Mouse (Mus musculus) spleen, postnatal 4 days (tissue): ENCODE data around the gene Npb.

Experiments used
- DNase-seq, 2 experiments: peaks; one replicate each; pipeline ENCODE4 v3.0.0; 2022; ENCODE audit warnings: low spot score in 2 of 2

Npb gene

DNA sequence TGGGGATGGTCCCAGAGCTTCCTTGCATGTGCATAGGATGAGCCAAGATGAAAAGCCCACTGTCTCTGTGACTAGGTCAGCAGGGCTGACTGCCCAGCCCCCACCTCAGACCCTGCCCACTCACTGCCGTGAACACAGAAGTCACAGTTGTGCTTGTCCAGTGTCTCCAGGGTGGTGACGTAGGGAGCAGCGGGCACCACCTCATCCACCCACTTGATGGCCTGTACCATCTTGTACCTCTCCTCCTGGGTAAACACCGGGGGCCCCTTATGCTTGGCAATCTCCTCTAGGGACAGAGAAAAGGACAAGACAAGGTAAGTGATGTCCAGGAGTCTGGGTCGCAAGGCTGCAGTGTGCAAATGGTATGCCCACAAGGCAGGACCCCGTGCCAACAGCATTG is 6.9 kb downstream of the Npb start:
- DNase-seq, result no peak

DNA sequence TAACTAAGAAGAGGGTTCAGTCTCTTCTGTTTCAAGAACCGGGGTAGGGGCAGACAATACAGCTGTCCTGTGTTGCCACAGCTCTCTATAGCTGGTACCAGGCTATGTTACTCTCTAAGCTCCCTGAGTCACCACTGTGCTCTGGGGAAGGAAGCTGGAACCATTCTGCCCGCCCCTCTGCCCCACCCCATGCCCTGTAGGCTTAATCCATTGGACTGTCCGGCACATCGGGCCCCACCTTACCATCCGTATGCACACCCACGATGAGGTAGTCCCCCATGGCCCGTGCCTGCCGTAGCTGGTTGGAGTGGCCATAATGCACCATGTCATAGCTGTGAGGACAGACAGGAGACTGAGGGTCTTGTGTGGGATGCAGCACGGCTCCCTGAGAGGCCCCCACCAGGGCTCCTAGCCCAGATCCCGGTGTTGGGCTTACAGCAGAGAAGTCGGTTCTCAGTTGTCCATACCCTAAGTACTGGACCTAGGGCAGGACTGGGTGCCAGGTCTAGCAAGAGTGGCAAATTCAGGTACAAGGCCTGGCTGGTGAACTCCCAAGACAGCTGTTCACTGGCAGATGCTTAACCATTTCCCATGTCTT is 7.4 kb downstream of the Npb start:
- no peak for DNase-seq

DNA sequence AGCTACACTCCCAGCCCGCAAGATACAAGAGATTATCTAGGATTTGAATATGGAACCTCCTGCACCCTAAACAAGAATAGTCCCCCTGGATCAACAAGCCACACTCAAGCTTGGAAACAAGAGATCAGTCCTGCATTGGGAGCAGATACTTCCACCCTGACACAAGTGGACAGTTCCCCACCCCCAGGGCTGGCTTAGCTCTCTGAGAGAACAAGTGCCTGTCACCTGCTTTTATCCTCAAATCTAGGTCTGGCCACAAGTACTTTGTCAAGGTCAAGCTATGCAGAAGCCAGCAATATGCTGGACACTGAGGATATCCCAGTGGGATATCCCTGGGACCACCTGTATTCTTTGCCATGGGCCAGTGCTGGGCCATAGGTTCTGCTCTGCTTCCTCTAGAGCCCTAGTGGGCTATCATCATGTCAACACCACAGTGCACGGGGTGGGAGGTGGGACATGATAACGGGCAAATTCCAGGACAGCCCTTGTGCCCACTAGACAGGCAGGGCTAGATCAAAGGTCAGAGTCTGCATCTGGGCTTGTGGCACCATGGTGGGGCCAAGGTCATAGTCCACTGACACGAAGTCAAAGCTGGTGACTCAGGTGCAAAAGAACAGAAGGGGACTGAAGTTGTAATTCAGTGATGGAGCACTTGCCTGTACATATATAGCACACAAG is 8.5 kb downstream of the Npb start:
- no peak for DNase-seq

DNA sequence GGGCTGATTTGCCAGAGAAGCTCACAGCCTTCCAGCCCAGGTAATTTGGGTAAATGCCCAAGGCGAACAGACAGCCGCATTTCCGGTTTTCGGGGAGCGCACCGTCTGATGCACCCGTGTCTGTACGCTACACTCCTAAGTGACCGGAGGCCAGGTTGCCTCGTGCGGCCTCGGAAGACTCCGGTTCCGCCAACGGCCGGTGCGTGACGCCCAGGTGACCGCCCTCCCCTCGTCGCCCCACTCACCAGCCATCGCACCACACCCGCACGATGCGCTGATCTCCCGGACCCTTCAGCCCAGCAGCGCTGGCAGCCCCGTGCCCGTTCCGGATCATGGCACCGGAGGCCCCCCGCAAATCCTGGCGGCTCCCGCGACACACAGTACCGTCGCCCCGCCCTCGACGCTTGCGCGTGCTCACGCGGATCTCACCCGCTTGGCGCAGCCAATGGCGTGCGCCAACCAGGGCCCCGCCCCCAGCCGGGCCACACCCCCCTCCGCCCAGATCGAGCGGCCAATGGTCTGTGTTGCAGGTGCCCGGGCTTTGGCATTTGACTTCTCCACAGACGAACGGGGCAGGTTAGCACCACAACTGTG is 9.3 kb downstream of the Npb start, which contains the start of gene Pcyt2:
Gene Pcyt2 (minus strand): TSS at position 418 of the 594 bp plus-strand sequence.
- DNase-seq, result peak; percentile 96 to 97

DNA sequence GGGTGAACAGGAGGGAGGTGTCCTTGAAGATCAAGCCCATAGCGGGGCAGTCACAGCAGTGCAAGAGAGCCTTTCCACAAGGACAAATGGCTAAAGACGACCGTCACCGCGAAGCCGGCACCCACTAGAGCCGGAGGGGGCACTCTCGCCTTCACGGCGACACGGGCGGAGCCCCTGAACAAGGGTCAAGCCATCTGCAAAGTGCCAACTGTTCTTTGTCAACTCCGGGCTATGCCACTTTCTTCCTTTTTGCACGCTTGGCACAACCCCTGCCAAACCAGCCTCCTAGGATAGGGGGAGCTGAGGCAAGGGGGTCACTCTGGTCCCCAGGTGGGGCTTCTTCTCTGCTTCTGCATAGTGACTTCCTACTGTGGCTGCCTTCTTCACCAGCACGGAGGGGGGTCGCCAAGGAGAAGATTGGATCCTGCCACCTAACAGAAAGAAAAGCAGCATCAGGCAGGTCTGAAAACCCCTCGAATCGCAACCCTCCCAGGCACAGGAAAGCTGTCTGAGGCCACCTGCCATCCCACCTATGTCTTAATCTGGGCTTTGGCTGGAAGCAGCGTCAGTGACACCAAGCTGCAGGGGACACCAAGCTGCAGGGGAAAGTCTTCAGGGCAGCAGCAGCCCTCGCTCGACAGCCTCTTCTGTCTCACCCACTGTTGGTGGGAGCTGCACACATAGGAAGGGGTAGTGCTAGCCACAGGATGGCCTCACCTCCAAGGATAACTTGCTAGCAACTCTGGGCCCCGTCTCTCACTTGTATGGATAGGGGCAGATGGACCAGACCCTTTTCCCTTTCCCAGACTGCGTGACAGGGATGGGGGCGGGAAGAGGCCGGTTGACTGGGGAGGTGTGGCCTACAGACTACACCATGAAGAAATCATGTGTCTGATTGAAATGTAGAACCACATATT is 10.6 kb downstream of the Npb start:
- peak in 1 of 2 experiments; percentile 65 for DNase-seq

DNA sequence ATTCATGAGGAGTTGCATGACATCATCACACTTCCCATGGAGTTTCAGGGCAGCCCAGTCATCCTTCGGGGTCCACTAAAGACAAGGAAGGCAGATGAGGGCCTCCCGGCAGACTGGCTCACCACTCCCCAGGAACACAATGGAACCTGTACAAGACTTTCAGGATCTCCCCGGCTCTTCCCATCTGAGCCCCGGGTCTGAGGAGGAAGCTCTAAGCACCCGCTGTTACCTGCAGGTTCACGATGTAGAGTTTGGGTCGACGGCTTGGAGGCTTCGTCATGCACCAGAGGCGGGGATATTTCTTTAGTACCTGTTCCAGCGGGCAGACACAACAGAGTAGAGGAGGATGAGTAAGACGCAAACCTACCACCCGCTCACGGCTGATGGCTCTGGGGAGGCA is 11.9 kb downstream of the Npb start:
- no peak for DNase-seq

DNA sequence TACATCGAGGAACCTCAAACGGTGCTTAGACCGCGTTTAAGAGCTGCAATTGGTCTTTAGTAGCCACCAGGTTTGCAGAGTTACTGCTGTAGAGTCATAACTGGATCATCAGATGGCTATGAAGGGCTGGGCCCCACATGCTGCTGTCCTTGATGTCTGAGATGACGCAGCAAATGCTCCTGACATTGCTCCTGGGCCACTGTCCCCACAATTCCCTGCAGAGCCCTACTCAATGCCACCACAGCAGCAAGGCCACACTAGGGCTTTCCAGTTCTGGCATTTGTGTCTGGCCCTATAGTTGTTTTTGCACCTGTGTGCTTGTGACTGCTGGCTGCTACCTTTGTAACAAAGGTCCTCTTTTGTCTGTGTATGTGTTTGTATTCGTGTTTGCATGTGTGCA is 14.5 kb downstream of the Npb start:
- peak in 1 of 2 experiments; percentile 53 for DNase-seq

DNA sequence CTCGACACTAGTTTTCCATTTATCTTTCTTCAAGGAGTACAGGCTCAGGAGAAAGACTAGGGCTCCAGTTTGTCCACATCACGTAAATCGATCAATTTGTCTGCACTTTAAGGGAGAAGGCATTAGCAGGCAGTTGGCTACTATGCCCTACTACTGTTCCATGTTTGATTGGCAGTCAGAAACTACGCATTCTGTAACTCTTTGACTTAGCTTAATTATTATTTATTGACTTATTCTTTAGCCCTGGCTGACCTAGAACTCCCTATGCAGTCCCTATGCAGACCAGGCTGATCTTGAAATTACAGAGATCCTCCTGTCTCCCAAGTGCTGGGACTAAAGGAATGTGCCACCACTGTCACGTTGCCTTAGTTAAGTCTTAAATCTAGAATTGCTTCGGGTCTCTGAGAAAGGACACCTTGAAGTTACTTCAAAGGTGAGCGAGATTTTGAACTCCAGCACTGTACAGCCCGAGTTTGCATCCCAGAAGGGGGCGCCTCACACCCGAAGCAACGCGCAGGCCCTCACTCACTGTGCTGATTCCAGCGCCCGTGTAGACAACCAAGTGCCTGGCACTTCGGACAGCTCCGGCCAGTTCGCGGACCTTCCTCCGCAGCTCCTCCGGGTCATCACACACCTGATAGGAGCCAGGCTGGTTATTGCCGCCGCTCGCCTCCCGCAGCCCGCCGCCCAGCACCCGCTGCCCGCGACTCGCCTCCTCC is 15.8 kb downstream of the Npb start:
- DNase-seq, result peak; percentile 80 to 91

DNA sequence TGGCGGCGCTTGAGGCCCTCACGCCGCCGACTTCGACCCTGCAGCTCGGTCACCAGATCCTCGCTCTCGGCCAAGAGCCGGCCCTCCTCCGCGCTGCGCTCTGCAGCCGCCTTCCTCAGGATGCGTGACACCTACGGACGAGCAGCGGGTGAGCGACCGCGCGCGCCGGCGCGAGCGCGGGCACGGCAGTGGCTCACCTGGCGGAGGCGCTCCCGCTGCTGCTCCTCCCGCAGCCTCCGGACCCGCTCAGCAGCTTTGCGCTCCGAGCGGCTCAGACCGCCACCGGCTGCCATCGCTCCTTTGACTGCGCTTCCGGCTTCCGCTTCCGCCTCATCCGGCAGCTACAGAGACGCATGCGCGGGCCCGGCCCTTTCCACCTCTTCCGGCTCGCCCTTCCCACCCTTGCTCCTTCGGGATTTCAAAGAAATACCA is 16.4 kb downstream of the Npb start:
- peak; percentile 85 to 93 for DNase-seq

DNA sequence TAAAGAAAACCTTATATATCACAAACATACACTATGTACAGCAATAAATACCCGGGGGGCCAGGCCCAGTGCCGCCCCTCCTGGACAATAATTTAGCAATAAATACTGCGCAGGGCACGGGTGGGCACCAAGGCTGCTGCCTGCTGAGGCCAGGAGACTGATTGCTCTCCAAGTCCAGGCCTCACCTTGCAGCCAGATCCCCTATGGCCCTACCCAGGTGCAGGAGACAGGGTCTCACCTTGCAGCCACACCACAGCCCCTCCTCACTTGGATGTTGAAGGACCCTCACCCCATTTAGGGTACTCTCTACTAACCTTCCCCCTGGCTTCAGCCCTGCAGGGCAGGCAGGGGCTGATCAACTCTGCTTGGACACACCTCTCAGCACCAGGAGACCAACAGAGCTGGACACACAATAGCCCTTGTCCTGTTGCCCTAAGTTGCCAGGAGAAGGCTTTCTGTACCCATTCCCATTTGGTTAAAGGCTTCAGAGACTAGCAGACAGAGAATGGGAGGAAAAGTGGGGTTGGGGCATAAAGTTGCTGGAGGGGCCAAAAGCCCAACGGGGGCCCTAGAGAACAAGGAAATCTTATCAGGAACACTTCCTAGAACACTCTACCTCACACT is 17.0 kb downstream of the Npb start, which contains the start of gene Sirt7:
Gene Sirt7 (minus strand): TSS at position 89 of the 624 bp plus-strand sequence.
- no peak for DNase-seq

DNA sequence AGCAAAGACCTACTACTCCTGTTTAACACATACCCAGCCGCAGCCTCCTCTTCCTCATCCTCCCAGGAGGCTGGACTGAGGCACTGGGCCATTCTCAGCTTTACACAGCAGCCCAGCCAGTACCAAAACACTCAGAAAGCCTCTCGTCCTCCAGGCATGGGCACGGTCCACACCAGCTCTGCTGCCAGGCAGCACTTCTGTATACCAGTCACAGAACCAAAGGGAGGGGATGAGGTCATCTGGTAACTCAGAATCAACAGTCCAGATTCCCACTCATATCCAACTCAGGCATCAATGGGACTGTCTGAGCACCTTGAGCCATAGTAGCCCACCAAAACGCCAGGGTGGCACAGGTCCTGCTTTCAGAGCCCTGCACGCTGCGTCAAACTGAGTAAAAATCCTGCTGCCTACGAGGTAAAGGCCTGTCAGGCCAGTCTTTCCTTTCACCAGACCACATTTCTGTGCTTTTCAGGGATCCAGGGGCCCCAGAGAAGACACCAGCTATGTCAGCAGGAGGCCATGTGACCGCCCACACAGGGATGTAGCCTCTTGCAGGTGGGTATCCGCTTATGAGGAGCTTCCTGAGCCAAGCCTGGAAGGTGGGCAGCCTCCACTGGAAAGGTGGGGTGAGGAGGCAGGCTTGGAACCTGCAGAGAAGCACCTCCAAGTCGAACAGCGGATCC is 18.6 kb downstream of the Npb start:
- DNase-seq, result peak in 1 of 2 experiments; percentile 63

DNA sequence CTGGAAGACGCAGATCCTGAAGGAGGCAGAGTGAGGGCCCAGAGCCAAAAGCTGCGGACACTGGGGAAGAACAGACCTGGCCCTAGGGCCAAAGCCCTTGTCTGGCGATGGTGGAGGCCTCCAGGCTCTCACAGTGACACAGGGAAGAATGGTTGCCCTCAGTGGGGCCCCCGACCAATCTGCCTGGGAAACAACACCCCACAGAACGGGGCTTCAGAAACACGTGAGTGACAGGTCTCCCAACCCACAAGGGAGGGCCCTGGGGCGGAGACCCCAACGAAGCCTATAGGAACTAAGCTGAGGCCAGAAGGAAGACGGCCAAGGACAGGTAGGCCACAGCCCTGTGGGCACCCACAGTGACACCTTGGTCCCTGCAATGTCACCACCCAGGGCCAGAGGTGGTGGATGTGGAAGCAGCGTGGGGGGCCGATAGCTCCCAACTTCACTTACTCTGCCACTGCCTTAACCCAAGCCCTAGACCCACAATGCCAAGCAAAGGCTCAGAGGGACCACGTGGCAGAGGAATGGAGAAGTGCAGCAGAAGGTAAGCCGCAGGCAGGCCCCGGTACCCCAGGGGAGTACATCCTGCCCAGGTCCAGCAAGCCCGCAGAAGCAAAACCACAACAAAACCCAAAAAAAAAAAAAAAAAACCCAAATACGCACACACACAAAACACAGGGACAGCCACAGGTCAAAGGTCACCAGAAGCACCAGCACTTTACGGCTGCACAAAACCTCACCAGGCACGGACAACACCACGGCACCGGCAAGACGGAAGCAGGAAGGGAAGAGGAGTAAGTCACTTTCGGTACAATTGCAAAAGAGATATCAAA is 19.4 kb downstream of the Npb start:
- DNase-seq, result peak; percentile 62 to 81

DNA sequence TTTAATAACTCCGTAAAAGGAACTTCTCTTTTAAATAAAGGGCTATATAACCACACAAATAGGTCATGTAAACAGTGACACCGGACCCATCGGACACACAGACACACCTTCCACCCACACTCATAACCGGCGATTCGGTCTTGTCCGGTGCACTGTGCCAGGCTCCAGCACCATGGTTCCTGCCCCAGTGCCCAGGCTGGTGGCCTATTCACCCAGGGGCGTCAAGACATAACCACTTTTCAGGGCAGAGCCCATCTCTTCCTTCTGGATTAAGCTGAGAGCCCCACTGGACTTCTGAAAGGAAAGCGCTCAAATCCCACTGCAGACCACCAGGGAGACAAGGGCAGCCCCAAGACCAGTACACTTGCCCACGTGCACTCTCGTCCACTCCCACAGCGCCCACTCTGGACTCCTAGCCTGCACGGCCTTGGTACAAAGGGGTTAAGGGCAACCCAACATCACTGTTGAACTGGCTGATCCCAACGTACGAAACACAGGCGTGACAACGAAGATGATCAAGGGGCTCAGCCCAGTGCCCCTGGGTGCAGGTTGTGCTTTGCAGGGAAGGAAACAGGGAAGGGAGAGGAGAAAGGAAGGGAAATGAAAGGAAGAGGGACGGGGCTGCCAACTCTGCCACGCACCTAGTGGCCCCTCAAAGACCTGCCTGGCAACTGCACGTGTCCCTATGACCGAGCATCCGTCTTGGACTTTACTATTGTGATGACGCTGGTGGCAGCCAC is 20.5 kb downstream of the Npb start:
- peak in 1 of 2 experiments; percentile 67 for DNase-seq

DNA sequence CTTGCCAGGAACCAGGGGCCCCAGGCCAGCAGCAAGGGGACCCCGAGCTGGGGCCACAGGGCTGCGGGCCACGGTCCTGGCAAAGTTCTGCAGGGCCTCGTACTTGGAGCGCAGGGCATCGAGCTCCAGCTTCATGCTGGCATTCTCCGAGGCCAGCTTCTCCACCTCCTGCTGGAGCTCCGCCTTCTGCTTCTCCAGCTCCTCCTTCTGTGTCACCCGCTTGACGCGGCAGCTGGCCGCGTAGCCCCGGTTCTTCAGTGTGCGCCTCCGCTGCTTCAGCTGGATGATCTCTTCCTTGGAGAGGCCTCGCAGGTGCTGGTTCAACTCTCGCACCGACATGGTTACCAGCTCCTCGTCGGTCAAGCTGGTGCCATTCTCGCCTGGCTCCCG is 21.1 kb downstream of the Npb start:
- peak; percentile 79 to 88 for DNase-seq

DNA sequence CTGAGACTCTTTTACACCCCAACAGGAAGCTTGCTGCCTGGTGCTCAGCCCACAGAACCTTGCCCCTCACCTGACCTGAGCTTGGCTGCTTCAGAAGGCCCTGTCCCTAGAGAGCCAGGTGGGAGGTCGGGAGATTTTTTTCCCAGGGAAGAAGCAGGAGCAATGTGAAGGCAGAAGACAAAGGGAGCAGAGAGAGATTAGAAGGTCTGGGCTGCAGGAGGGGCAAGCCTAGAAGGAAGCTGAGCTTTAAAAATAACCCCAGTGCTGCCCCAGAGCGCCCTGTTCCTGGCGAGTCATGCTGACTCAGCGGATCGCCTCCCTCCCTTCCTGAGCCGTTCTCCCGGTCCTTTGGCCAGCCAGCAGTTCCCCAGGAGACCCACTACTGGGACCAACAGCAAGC is 21.6 kb downstream of the Npb start:
- peak; percentile 82 to 90 for DNase-seq

DNA sequence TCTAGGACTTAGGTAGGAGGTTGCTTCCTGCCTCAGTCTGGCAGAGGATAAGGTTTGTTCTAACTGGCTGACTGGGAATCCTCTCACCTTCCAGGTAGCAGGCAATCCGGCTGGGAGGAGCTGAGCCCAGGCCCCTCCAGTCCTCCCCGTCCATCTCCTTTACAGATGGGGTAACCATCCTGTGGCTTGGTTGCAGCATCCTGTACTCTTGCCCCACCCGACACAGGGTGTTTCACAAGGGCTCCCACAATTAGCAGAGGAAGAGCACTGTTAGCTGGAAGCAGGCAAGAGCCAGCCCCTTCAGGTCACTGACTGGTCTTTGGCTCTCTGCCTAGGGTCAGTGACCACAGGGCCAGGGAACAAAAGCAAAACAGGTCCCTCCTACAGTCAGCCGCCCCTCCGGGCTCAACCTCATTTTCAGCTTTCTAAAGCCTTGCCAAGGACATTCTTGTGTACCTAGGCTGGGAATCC is 22.2 kb downstream of the Npb start:
- peak; percentile 68 to 80 for DNase-seq

DNA sequence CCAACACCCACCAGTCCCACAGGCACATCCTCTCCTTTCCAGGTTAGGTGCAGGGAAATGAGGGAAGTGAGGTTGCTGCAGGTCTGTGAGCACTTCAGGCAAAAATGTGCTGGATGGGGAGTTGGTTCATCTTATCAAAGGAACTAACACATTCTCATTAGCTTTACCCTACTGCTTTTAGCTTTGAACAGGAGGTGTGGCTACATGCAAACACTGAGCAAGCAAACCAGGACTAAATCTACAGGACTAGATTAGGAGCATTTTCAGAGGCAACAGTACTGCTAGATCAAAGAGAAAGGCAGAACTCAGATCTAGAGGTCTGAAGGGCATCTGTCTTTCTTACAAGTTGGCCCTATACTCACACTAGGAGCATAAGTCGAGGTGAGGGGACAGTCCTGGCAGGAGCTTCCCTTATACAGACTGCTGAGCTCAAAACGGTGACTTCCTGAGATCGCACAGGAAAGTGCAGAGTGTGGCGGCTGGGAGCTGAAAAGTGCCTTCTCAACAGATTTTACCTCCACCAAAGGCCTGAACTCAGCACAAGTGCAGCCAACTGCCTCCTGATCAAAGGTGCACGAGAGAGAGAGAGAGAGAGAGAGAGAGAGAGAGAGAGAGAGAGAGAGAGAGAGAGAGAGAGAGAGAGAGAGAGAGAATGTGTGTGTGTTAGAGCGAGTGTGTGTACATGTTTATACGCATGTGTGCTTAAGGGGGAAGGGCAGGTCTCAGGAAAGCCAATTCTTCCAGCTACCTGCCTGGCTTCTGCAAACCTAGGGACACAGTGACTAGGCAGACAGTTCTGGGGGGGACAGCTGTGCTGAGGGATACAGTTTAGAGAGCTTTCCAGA is 22.8 kb downstream of the Npb start:
- peak; percentile 30 to 71 for DNase-seq
